Mouse (Mus musculus) ES-Bruce4 (cell line): ENCODE measurements at regions not wholly inside any gene's neighbourhood (a gene's known extent, or its start where the extent isn't known, plus 50 kb on each side); places are given as distances from the start of the nearest gene placed in this dataset.

Source experiments
- H3K27ac ChIP-seq: 2 replicates; pipeline ENCODE4 v1.5.1; 2012; ENCODE audit warnings: low read length, inconsistent platforms; ENCODE audit not compliant: insufficient read depth
- H3K27me3 ChIP-seq: 2 replicates; pipeline ENCODE4 v1.6.1; 2012; ENCODE audit warnings: mild to moderate bottlenecking, low read length, inconsistent platforms; ENCODE audit not compliant: control insufficient read depth, poor library complexity, insufficient read depth, severe bottlenecking
- H3K36me3 ChIP-seq: 2 replicates; pipeline ENCODE4 v1.6.1; 2012; ENCODE audit warnings: inconsistent platforms, mild to moderate bottlenecking, low read length, moderate library complexity; ENCODE audit not compliant: control insufficient read depth, poor library complexity, insufficient read depth, severe bottlenecking
- H3K4me1 ChIP-seq: one replicate; pipeline ENCODE4 v1.8.1; 2011; ENCODE audit warnings: low read length; ENCODE audit not compliant: control insufficient read depth, insufficient read depth
- H3K4me3 ChIP-seq: 2 replicates; pipeline ENCODE4 v1.5.1; 2011; ENCODE audit warnings: low read depth, mild to moderate bottlenecking, low read length
- H3K9ac ChIP-seq: 2 replicates; pipeline ENCODE4 v1.6.1; 2012; ENCODE audit warnings: low read depth, mild to moderate bottlenecking, inconsistent platforms; ENCODE audit not compliant: poor library complexity, severe bottlenecking
- H3K9me3 ChIP-seq: replicated peaks from 2 replicates; pipeline ENCODE4 v1.6.1; 2012; ENCODE audit warnings: mild to moderate bottlenecking, low read length, inconsistent platforms; ENCODE audit not compliant: control insufficient read depth, poor library complexity, insufficient read depth, severe bottlenecking
- CTCF ChIP-seq: IDR thresholded peaks from one replicate; pipeline ENCODE4 v1.8.1; 2011; ENCODE audit warnings: low read depth, low read length
- EP300 ChIP-seq: IDR thresholded peaks from 2 replicates; pipeline ENCODE4 v1.6.1; 2011; ENCODE audit warnings: low read depth, low read length; ENCODE audit not compliant: insufficient read depth
- POLR2A ChIP-seq: IDR thresholded peaks from one replicate; pipeline ENCODE4 v1.8.1; 2011; ENCODE audit warnings: low read length; ENCODE audit not compliant: insufficient read depth

- Histone ChIP-seq H3K4me1 (peaks cover 2% of the 10 kb centered on the region), H3K4me3 (no peak overlapping the region), H3K36me3 (no peaks in the 10 kb centered on the region), H3K9me3 (no peaks in the 10 kb centered on the region), H3K27ac (no peak overlapping the region), H3K27me3 (no peaks in the 10 kb centered on the region), H3K9ac (no peak overlapping the region)
- TF ChIP-seq EP300 (no peak), POLR2A (no peak), CTCF (no peak)
These were observed 112.2 kb upstream of the BC052040 start for GRCm38 (mm10) chr2:115469165-115469821.

GRCm38 (mm10) chr2:115472393-115472792 is 109.1 kb upstream of the BC052040 start:
- no peak overlapping the region for H3K9ac ChIP-seq
- no peak for TF ChIP-seq EP300
- no peak for TF ChIP-seq POLR2A
- no peak for TF ChIP-seq CTCF
- no peaks in the 10 kb centered on the region for H3K9me3 ChIP-seq
- H3K27me3 ChIP-seq: no peaks in the 10 kb centered on the region
- no peak overlapping the region for H3K4me3 ChIP-seq
- H3K36me3 ChIP-seq: no peaks in the 10 kb centered on the region
- no peak overlapping the region for H3K27ac ChIP-seq
- H3K4me1 ChIP-seq: peaks cover 2% of the 10 kb centered on the region

- no peaks in the 10 kb centered on the region for H3K4me1 ChIP-seq
- H3K4me3 ChIP-seq: no peak overlapping the region
- H3K9ac ChIP-seq: no peak overlapping the region
- no peak overlapping the region for H3K27ac ChIP-seq
- TF ChIP-seq CTCF: no peak
- no peak for TF ChIP-seq EP300
- no peaks in the 10 kb centered on the region for H3K9me3 ChIP-seq
- no peaks in the 10 kb centered on the region for H3K27me3 ChIP-seq
- H3K36me3 ChIP-seq: no peaks in the 10 kb centered on the region
These were observed 97.9 kb upstream of the BC052040 start for GRCm38 (mm10) chr2:115483418-115484288.

GRCm38 (mm10) chr2:115488465-115488864 is 93.1 kb upstream of the BC052040 start:
- no peaks in the 10 kb centered on the region for H3K4me1 ChIP-seq
- no peak overlapping the region for H3K9ac ChIP-seq
- TF ChIP-seq CTCF: no peak
- TF ChIP-seq EP300: no peak
- TF ChIP-seq POLR2A: no peak
- no peaks in the 10 kb centered on the region for H3K9me3 ChIP-seq
- H3K27ac ChIP-seq: no peak overlapping the region
- no peak overlapping the region for H3K4me3 ChIP-seq
- no peaks in the 10 kb centered on the region for H3K27me3 ChIP-seq
- H3K36me3 ChIP-seq: no peaks in the 10 kb centered on the region

- Histone ChIP-seq H3K4me3 (no peak overlapping the region), H3K36me3 (no peaks in the 10 kb centered on the region), H3K4me1 (no peaks in the 10 kb centered on the region), H3K9ac (no peak overlapping the region), H3K27me3 (no peaks in the 10 kb centered on the region), H3K27ac (no peak overlapping the region), H3K9me3 (no peaks in the 10 kb centered on the region)
- TF ChIP-seq POLR2A (no peak), EP300 (no peak), CTCF (no peak)
These were observed 88.5 kb upstream of the BC052040 start for GRCm38 (mm10) chr2:115493020-115493419.

- H3K4me3 ChIP-seq: no peak overlapping the region
- H3K27me3 ChIP-seq: no peaks in the 10 kb centered on the region
- H3K4me1 ChIP-seq: no peaks in the 10 kb centered on the region
- H3K36me3 ChIP-seq: no peaks in the 10 kb centered on the region
- no peak overlapping the region for H3K9ac ChIP-seq
- H3K27ac ChIP-seq: no peak overlapping the region
- no peak for TF ChIP-seq CTCF
- H3K9me3 ChIP-seq: no peaks in the 10 kb centered on the region
These were observed 81.6 kb upstream of the BC052040 start for GRCm38 (mm10) chr2:115499904-115500303.
